Mouse (Mus musculus) heart, adult 11 months (tissue): ENCODE data around the gene 4930595M18Rik.

Experiments used
- DNase-seq: peaks from one replicate; pipeline ENCODE4 v3.0.0; 2022

4930595M18Rik gene

DNA sequence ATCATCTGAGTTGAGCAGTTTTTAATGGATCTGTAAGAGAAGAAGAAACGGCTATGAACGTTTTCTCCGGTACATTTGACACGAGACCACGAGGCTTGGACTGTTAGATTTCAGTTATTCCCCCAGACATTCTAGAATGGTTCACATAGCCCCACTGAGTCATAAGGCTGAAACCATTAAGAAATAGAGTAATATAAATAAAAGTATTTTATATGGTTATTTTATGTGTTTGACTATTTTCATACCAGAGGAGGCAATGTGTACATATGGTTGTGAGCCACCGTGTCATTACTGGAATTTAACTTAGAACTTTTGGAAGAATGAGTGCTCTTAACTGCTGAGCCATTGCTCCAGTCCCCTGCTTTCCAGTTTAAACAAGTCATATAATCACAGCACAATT lies at the start of gene 4930595M18Rik:
Gene 4930595M18Rik, minus strand, starts transcription at position 101 of the 400 bp plus-strand sequence.
- no peak for DNase-seq

GRCm38 (mm10) chrX:81472500-81472899 lies 14.6 kb upstream of the 4930595M18Rik start:
- no peak for DNase-seq
